Mouse (Mus musculus) liver, embryonic 14.5 days (tissue): ENCODE measurements at regions not wholly inside any gene's neighbourhood (a gene's known extent, or its start where the extent isn't known, plus 50 kb on each side); places are given as distances from the start of the nearest gene placed in this dataset.

Source experiments
- ATAC-seq: fragments of 200-750 bp; cut with Nextera tagmentation; 2 replicates; pipeline ENCODE4 v1.8.0; 2017; ENCODE audit warnings: moderate number of reproducible peaks, mild to moderate bottlenecking, moderate library complexity; ENCODE audit not compliant: insufficient read depth
- DNase-seq, 3 experiments: peaks; one replicate each; pipeline ENCODE4 v3.0.0-alpha.2; 2012 to 2013; ENCODE audit warnings: low read depth in 3 of 3, low spot score in 3 of 3
- H3K27ac ChIP-seq: fragments of 300-500 bp; sonication (generic); 2 replicates; pipeline ENCODE4 v1.5.1; 2014; ENCODE audit warnings: moderate library complexity, mild to moderate bottlenecking, control low read depth, inconsistent platforms
- H3K27me3 ChIP-seq: fragments of 300-500 bp; sonication (generic); 2 replicates; pipeline ENCODE4 v1.6.1; 2014; ENCODE audit warnings: mild to moderate bottlenecking, low read length, moderate library complexity; ENCODE audit not compliant: control insufficient read depth, insufficient read depth
- H3K36me3 ChIP-seq: fragments of 300-500 bp; sonication (generic); replicated peaks from 2 replicates; pipeline ENCODE4 v1.6.1; 2014; ENCODE audit warnings: low read depth; ENCODE audit not compliant: control insufficient read depth, insufficient read depth
- H3K4me1 ChIP-seq, 2 experiments: fragments of 200-500 bp in 1 of 2; fragments of 300-500 bp in 1 of 2; sonication (generic) in 1 of 2; replicated peaks; 2 replicates each; pipeline ENCODE4 v1.6.1; 2012 to 2014; ENCODE audit warnings: antibody characterized with exemption in 1 of 2, inconsistent platforms in 1 of 2, low read length in 1 of 2; ENCODE audit not compliant: control insufficient read depth in 2 of 2, insufficient read depth in 2 of 2
- H3K4me2 ChIP-seq: fragments of 300-500 bp; sonication (generic); 2 replicates; pipeline ENCODE4 v1.6.1; 2014; ENCODE audit warnings: low read depth, mild to moderate bottlenecking, control low read depth, moderate library complexity
- H3K4me3 ChIP-seq, 2 experiments: fragments of 200-500 bp in 1 of 2; fragments of 300-500 bp in 1 of 2; sonication (generic) in 1 of 2; 2 replicates each; pipeline ENCODE4 v1.5.1; 2012 to 2014; ENCODE audit warnings: low read depth in 2 of 2, low read length in 2 of 2, mild to moderate bottlenecking in 2 of 2, control low read depth in 1 of 2, inconsistent platforms in 1 of 2, moderate library complexity in 1 of 2; ENCODE audit not compliant: insufficient read depth in 1 of 2
- H3K9ac ChIP-seq: fragments of 300-500 bp; sonication (generic); replicated peaks from 2 replicates; pipeline ENCODE4 v1.6.1; 2014; ENCODE audit warnings: mild to moderate bottlenecking, control low read depth, moderate library complexity
- H3K9me3 ChIP-seq: fragments of 300-500 bp; sonication (generic); 2 replicates; pipeline ENCODE4 v1.6.1; 2016; ENCODE audit warnings: low read length, mixed read lengths; ENCODE audit not compliant: control insufficient read depth
- CTCF ChIP-seq: IDR thresholded peaks from 2 replicates; pipeline ENCODE4 v1.5.1; 2016; ENCODE audit warnings: antibody characterized with exemption, low read depth, control low read depth
- EP300 ChIP-seq: IDR thresholded peaks from 2 replicates; pipeline ENCODE4 v1.6.1; 2016; ENCODE audit warnings: antibody characterized with exemption, low read depth
- WGBS: fragments of 180-500 bp; shearing (Covaris S2); extraction: QIAGEN DNeasy Blood & Tissue Kit; methylation state at CpG from one replicate; pipeline ENCODE4 v1.1.7; 2014; ENCODE audit not compliant: insufficient replicate concordance; 5-methylcytosine and 5-hydroxymethylcytosine counted together

- 68% methylated on average over 4 of the region's 4 CpGs for WGBS
- no peaks in the 10 kb centered on the region for H3K4me1 ChIP-seq
Observed at GRCm38 (mm10) chr8:34334851-34335250, 223.3 kb upstream of the Gm10131 start.

GRCm38 (mm10) chr8:34331673-34332072, 220.1 kb upstream of the Gm10131 start:
- Histone ChIP-seq H3K4me1 (no peaks in the 10 kb centered on the region), H3K4me2 (no peak overlapping the region), H3K9me3 (no peaks in the 10 kb centered on the region), H3K27me3 (no peaks in the 10 kb centered on the region), H3K9ac (no peak overlapping the region), H3K4me3 (no peak overlapping the region), H3K36me3 (no peaks in the 10 kb centered on the region), H3K27ac (no peak overlapping the region)
- DNase-seq: no peak
- 40% methylated on average over 5 of the region's 5 CpGs for WGBS
- TF ChIP-seq CTCF: no peak
- no peak for ATAC-seq

More at GRCm38 (mm10) chr8:34334851-34335250, 223.3 kb upstream of the Gm10131 start:
- TF ChIP-seq EP300 (no peak), CTCF (no peak)
- no peaks in the 10 kb centered on the region for H3K27me3 ChIP-seq
- no peak for ATAC-seq
- no peaks in the 10 kb centered on the region for H3K36me3 ChIP-seq
- no peak overlapping the region for H3K9ac ChIP-seq
- no peak for DNase-seq
- H3K9me3 ChIP-seq: no peaks in the 10 kb centered on the region
- H3K4me3 ChIP-seq: no peak overlapping the region
- no peak overlapping the region for H3K4me2 ChIP-seq
- no peak overlapping the region for H3K27ac ChIP-seq

GRCm38 (mm10) chr8:34326614-34326965, 215.1 kb upstream of the Gm10131 start:
- no peak overlapping the region for H3K9ac ChIP-seq
- H3K4me2 ChIP-seq: no peak overlapping the region

GRCm38 (mm10) chr8:34325841-34326613, 214.5 kb upstream of the Gm10131 start:
- WGBS: 12% methylated on average over 14 of the region's 17 CpGs
- H3K27me3 ChIP-seq: no peaks in the 10 kb centered on the region
- DNase-seq: no peak

More at GRCm38 (mm10) chr8:34326614-34326965, 215.1 kb upstream of the Gm10131 start:
- TF ChIP-seq CTCF (no peak), EP300 (no peak)
- Histone ChIP-seq H3K36me3 (no peaks in the 10 kb centered on the region), H3K4me3 (no peak overlapping the region), H3K9me3 (no peaks in the 10 kb centered on the region), H3K4me1 (no peaks in the 10 kb centered on the region), H3K27me3 (no peaks in the 10 kb centered on the region), H3K27ac (no peak overlapping the region)
- ATAC-seq: no peak
- WGBS: 21% methylated on average over 15 of the region's 15 CpGs
- no peak for DNase-seq

GRCm38 (mm10) chr8:34320158-34320587, 208.6 kb upstream of the Gm10131 start:
- H3K27ac ChIP-seq: no peak overlapping the region
- TF ChIP-seq EP300 (no peak), CTCF (no peak)
- no peaks in the 10 kb centered on the region for H3K36me3 ChIP-seq
- ATAC-seq: no peak
- no peak for DNase-seq
- no peaks in the 10 kb centered on the region for H3K4me1 ChIP-seq
- H3K9ac ChIP-seq: no peak overlapping the region
- no peaks in the 10 kb centered on the region for H3K27me3 ChIP-seq
- WGBS: 66% methylated on average over 6 of the region's 6 CpGs
- no peak overlapping the region for H3K4me2 ChIP-seq
- H3K9me3 ChIP-seq: no peaks in the 10 kb centered on the region
- H3K4me3 ChIP-seq: no peak overlapping the region

More at GRCm38 (mm10) chr8:34325841-34326613, 214.5 kb upstream of the Gm10131 start:
- H3K9me3 ChIP-seq: no peaks in the 10 kb centered on the region
- no peak overlapping the region for H3K4me2 ChIP-seq
- ATAC-seq: no peak
- H3K36me3 ChIP-seq: no peaks in the 10 kb centered on the region
- H3K4me3 ChIP-seq: no peak overlapping the region
- no peak overlapping the region for H3K9ac ChIP-seq
- no peak overlapping the region for H3K27ac ChIP-seq
- H3K4me1 ChIP-seq: no peaks in the 10 kb centered on the region
- TF ChIP-seq CTCF (no peak), EP300 (no peak)
